Mouse (Mus musculus): ENCODE measurements around the gene Tbc1d20.
A peak's percentile ranks its signal among the peaks of the same experiment; 100 is the strongest.
"Not testable (repeated sequence)": the region's sequence is repeated elsewhere in the genome, so short reads cannot be mapped to it uniquely, and the experiment has no call there.

Gene Tbc1d20

GRCm38 (mm10) chr2:152326654-152327053 is 33.0 kb downstream of the Tbc1d20 start:
- no peak for DNase-seq (ENCODE audit: low spot score)

GRCm38 (mm10) chr2:152327980-152328379 is 34.4 kb downstream of the Tbc1d20 start:
- no peak for DNase-seq (ENCODE audit: low spot score)

DNA sequence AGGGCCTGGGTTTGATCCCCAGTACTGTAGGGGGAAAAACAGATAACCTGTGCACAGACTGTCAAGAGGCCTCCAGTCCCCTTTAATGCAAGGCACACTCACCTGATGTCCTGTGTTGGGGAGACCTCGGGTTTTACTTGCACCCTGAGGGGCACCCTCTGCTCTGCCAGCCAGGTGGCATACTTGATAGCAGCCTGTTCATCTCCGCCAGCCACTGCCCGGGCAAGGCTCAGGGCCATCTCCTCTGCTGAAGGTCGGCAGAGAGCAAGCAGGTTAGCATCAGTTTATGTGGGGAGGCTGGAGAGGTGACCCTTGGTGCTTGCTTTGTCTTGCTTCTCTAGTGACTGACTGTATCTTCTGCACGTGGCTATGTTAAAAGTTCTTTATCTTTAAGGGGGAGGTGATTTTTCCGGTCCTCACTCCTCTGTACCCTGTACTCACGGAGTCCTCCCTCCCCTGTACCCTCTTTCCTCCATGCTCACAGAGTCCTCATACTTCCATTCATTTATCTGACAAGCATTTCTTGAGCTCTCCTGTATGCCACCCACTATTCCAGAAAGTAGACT is 37.3 kb downstream of the Tbc1d20 start:
- no peak for DNase-seq (ENCODE audit: low spot score)

GRCm38 (mm10) chr2:152332101-152332825 is 38.6 kb downstream of the Tbc1d20 start, which contains the start of gene Rbck1:
TSS of gene Rbck1 (minus strand) at chr2:152332653.
- DNase-seq (ENCODE audit: low spot score): peak; percentile 87

DNA sequence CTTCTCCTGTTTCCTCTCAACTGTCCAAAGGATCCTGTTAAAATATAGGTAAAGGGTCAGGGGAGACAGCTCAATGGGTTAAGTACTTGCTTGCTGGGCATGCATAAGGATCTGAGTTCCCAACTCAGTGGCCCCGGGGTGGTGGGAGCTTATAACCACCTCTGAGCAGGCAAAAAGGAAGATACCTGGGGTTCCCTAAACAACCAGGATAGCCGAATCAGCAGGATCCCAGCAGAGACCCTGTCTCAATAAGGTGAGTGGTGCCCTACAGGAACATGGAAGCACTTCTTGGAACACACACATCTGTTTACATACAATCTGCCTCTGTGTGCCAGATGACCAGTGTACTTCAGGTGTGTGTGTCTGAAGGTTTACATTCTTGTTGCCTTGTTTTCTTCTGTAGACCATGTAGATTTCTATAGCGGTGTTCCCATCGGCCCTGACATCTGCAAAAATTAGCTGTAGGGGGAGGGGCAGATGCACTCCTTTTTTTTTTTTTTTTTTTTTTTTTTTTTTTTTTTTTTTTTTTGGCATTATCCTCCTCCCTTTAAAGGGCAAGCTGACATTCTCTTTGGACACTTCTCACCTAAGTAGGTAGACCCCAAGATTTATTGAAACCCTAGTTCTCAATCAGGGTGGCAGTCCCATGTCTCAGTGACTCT is 39.8 kb downstream of the Tbc1d20 start:
- DNase-seq (ENCODE audit: low spot score): peak; percentile 37

DNA sequence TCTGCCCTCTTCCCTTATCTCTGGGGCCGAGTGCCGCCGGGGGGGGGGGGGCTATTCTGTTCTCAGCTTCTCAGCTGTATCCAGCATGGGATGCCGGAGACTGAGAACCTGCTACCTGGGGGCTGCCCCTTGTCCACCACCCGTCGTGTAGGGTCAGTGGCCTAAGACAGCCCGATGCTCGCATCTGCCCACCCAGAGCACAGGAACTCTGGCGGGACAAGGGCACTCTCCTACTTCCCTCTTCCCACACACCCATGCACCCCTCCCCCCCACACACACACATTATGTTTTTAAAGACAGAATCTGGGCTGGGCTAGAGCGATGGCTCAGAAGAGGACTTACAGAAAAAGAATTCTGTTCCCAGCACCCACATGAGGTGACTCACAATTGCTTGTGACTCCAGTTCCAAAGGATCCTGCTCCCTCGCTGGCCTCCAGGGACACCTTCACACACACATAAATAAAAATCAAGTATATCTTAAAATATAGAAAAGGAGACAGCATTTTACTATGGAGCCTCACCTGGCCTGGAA is 41.7 kb downstream of the Tbc1d20 start:
- no peak for DNase-seq (ENCODE audit: low spot score)

DNA sequence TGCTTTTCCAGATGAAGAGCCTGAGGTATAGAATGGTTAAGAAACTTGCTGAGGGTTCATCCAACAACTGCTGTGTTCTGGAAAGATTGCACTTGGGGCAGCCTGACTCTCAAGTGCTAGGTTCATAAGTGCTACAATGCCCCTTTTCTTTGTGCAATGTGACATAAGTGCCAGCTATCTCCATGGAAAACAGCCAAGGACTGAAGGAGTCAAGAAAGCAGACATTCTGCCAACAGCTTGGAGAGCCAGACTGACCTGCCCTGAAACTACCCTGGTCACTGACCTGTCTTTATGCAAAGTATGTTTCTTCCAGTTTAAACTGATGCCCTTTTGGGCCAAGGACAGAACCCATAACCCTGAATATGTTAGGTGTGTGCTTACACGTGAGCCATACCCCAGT is 43.2 kb downstream of the Tbc1d20 start:
- DNase-seq (ENCODE audit: low spot score): no peak

DNA sequence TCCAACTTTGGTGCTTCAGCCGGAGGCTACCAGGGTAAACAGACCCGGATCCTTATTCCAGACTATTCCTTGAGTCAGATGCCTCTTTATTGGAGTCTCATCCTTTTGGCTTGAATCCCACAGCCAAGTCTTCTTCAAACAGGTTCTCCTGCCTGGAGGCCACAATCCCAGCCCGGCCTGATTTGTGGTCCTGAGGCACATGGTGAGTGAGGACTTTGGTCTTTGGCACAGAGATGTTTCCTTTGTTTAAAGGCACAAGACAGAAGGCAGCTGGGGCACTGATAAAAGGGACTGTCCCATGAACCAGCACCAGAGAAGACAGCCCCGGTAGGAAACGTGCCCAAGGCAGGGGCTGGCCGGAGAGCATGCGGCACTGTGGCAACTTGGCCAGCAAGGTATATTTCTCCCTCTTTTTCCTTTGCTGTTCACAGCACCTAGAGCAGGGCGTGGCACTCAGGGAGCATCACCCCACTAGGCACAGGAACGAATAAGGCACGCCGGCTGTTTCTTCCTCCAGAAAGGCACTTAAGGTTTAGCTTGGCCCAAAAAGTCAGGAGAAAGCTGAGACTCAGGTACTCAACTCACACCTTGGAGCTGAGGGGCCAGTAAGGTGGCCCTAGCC is 44.1 kb downstream of the Tbc1d20 start:
- no peak for DNase-seq (ENCODE audit: low spot score)

GRCm38 (mm10) chr2:152338319-152338718 is 44.7 kb downstream of the Tbc1d20 start:
- no peak for DNase-seq (ENCODE audit: low spot score)

GRCm38 (mm10) chr2:152339631-152340179 is 46.1 kb downstream of the Tbc1d20 start:
- no peak for DNase-seq (ENCODE audit: low spot score)

DNA sequence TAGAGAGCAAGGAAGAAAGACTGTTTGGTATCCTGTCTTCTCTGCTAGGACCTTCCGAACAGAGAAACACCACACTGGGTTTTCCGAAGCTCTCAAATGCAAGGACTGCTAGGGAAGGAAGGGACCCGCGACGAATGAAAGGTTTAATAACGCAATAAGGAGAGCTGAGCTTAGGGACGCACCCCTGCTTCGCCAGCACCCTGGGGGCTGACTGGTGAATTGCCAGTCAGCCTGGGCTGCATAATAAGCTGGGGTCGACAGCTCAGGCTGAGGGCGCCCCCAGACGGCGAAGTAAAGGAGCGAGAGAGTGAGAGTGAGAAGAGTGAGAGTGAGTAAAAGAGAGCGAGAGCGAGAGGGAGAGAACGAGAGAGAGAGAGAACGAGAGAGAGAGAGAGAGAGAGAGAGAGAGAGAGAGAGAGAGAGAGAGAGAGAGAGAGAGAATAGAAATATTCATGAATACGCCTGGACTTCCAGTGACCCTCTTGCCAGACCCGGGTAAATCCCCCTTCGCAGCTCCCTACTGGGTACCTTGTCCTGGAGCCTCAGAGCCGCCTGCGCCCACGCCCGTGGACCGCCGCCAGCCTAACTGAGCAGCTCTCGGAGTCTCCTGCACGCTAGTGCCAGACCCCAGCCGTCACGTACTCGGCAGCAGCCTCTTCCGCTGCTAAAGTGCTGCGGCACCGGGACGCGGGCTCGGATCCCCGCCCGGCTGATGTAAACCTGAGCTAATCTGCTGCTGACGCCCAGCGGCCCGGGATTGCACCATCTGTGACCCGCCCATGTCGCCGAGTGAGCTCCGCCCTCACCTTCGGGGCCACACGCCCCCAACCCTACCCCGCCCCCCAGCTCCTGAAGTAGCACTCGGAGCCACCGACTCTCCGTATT is 49.9 kb downstream of the Tbc1d20 start, which contains the start of gene Trib3:
Trib3 (minus strand) TSS at position 704 of the 885 bp plus-strand sequence.
- DNase-seq (ENCODE audit: low spot score): peak; percentile 88

DNA sequence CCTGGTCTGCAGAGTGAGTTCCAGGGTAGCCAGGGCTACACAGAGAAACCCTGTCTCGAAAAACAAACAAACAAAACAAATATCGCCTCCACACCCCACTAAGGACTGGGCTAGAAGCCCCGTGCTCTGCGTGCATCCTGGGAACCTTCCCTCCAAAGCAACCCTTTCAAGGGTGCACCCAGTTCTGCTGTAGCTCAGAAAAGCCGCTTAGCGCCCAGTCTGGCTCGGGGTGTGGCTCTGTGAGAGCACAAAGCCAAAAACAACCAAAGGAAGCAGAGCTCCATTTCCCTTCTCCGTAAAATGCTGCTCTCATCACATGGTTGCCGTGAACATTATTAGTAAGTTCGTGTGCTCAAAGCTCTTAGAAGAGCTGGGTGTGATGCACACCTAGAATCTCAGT is 50.7 kb downstream of the Tbc1d20 start:
- no peak for DNase-seq (ENCODE audit: low spot score)

DNA sequence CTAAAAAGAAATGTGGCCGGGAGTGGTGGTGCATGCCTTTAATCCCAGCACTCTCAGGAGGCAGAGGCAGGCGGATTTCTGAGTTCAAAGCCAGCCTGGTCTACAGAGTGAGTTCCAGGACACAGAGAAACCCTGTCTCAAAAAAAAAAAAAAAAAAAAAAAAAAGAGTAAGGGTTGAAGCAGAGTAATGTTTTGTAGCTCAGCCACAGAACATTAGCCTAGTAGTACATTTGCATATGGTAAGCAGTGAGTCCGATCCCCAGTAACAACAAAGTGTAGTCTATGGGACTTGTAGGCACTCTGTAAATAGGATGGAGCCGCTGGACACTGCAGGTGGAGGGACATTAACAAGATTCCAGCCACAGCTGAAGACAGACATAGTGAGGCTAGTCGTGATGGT is 51.3 kb downstream of the Tbc1d20 start:
- no peak for DNase-seq (ENCODE audit: low spot score)

- DNase-seq (ENCODE audit: low spot score): peak; percentile 52
These were observed 51.8 kb downstream of the Tbc1d20 start for GRCm38 (mm10) chr2:152345393-152345792.

DNA sequence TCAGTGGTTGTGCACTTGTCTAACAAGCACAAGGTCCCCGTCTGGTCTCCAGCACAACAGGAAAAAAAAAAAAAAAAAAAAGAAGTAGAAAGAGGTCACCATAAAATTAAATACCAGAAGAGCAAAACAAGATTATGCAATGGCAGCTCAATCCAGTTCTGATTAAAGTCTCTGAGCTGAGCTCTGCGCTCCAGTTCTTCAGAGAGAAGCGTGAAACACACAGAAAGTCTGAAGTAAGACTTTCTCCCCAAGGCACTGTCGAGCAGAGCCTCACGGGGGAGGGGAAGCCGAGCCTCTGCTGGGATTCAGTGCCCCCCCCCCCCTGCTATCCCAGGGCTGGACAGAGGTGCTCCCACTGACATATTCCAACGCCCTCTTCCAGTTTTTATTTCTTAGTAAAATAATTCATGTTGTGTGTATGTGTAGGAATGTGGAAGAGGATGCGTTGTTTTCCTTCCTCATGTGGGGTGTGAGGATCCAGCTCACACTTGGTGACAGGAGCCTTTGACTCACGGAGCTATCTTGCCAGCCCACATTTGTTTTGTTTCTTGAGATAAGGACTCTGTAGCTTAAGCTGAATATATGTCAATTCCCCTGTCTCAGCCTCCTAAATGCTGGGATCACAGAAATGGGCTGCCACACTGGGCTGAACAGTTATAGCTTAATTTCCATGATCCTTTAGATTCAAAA is 53.3 kb downstream of the Tbc1d20 start:
- no peak for DNase-seq (ENCODE audit: low spot score)

DNA sequence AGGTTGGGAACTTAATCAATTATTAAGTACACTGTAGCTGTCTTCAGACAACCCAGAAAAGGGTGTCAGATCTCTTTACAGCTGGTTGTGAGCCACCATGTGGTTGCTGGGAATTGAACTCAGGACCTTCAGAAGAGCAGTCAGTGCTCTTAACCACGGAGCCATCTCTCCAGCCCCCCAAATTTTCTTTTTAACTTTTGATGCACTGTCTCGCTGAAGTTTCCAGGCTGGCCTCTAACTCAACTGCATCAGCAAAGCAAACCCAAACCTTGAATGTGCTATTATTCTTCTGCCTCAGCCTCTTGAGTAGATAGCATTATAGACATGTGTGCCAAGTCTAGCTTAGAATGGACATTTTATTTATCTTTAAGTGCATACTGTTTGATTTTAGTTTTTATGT is 54.1 kb downstream of the Tbc1d20 start:
- DNase-seq (ENCODE audit: low spot score): no peak

DNA sequence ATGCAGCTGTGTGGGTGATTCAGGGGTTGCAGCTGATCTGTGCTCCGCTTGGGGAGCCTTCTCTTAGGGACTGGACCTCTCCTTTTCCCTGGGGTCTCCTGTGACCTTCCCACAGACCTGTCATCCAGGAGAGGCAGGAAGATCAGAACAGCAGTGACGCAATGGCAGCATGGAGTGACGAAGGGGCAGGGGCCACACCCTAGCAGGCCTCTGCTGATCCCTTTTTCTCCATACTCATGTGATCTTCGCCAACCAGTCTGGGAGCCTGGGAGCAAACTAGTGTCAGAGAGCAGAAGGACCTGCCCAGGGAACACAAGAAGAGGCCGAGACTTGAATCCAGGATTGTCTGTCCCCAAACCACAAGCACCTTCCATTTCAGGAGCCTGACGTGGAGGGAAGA is 55.6 kb downstream of the Tbc1d20 start:
- no peak for DNase-seq (ENCODE audit: low spot score)

DNA sequence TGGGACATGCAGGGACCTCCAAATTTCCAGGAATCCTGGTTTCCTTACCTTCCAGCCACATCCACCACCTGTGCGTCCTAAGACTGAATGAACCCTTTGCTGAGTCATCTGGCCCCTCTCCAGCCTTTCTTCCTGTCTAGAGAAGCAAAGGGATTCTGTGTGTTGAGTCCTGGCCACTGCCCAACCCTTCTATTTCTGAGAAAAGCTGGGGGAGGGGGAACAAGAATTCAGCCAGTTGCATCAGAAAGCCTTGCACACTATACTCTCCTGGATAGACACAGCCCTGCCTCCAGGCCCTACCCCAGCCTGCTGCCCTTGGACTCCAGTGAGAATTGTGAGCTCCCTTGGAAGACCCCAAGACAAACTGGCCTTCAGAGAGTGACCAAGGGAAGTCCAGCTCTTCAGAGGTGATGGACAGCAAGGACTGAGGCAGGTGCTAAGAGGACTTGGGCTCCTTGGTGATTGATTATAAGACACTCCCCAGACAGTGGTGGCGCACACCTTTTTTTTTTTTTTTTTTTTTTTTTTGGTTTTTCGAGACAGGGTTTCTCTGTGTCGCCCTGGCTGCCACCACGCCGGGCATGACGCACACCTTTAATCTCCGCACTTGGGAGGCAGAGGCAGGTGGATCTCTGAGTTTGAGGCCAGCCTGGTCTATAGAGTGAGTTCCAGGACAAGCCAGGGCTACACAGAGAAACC is 56.4 kb downstream of the Tbc1d20 start:
- DNase-seq (ENCODE audit: low spot score): no peak

DNA sequence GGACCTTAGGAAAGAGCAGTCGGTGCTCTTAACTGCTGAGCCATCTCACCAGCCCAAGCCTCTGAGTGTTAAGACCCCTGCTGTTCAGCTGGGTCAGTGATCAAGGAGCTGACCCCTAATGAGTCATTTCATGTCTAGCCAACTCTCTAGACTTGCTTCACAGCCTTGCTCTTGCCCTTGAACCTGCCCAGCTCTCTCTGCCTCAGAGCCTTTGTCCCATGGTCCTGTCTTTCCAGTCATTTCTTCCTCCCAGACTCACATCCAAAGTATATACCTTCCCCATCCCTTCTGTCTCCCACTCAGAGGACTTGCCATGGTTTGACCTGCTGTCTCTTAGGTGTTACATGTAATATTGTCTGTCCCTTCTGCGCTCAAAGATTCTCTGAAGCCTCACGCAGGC is 63.6 kb downstream of the Tbc1d20 start:
- DNase-seq (ENCODE audit: low spot score): no peak

GRCm38 (mm10) chr2:152358977-152359376 is 65.3 kb downstream of the Tbc1d20 start:
- DNase-seq (ENCODE audit: low spot score): not testable (repeated sequence)
